Mouse (Mus musculus) hematopoietic stem cell, adult 5-6 weeks (primary cell): Measurements from ENCODE around the gene Arl11. TPM values are rescaled to one million over a fixed set of nuclear protein-coding genes. Genes with fewer than 3 reads are reported as not detected.

Experiments
- ATAC-seq, 2 experiments: fragments of 125-278 bp in 1 of 2; replicated peaks in 1 of 2; 2 replicates each; pipeline ENCODE4 v1.8.0; 2016 to 2017; ENCODE audit warnings: inconsistent platforms in 2 of 2, mild to moderate bottlenecking in 2 of 2, moderate number of reproducible peaks in 2 of 2, low read depth in 1 of 2, moderate TSS enrichment in 1 of 2; ENCODE audit not compliant: low FRiP score in 2 of 2, poor library complexity in 2 of 2, severe bottlenecking in 2 of 2, insufficient read depth in 1 of 2, low TSS enrichment in 1 of 2
- total RNA-seq: library from RNA; stranded (forward); fragments of 172-1452, 232-1000 nt; gene quantifications from 2 replicates; pipeline ENCODE4 v1.2.3, GENCODE M21; 2017

The Arl11 gene
- total RNA-seq: 7.5 and 12.6 TPM in 2 replicates

- ATAC-seq: peak; percentile 84 to 90
Observed at GRCm38 (mm10) chr14:61309593-61309992, at the start of gene Arl11. TSS of gene Arl11 (plus strand) at chr14:61309753.

GRCm38 (mm10) chr14:61267908-61268475 lies 41.6 kb upstream of the Arl11 start:
- ATAC-seq: no peak

- ATAC-seq: 0 out of 4 replicates have a peak, but pooled peaks of 1 of the 2 experiments have one; percentile 12
Observed at GRCm38 (mm10) chr14:61274414-61275198, 34.9 kb upstream of the Arl11 start.

- ATAC-seq: no peak
Observed at GRCm38 (mm10) chr14:61277285-61277684, 32.3 kb upstream of the Arl11 start.

- ATAC-seq: no peak
Observed at GRCm38 (mm10) chr14:61278676-61279300, 30.8 kb upstream of the Arl11 start.

- ATAC-seq: peak; percentile 74 to 81
Observed at GRCm38 (mm10) chr14:61288606-61289286, 20.8 kb upstream of the Arl11 start.

GRCm38 (mm10) chr14:61290664-61291063 lies 18.9 kb upstream of the Arl11 start:
- ATAC-seq: no peak

GRCm38 (mm10) chr14:61293884-61294737 lies 15.4 kb upstream of the Arl11 start:
- peak; percentile 63 to 77 for ATAC-seq

- ATAC-seq: peak; percentile 20 to 61; a peak in 1 of 4 replicates
Observed at GRCm38 (mm10) chr14:61294738-61295079, 14.8 kb upstream of the Arl11 start.

- no peak for ATAC-seq
Observed at GRCm38 (mm10) chr14:61299810-61300209, 9.7 kb upstream of the Arl11 start.

- no peak for ATAC-seq
Observed at GRCm38 (mm10) chr14:61301323-61301722, 8.2 kb upstream of the Arl11 start.

GRCm38 (mm10) chr14:61302428-61302827 lies 7.1 kb upstream of the Arl11 start:
- ATAC-seq: peak in 1 of 2 experiments; percentile 26; a peak in 1 of 4 replicates

GRCm38 (mm10) chr14:61303969-61304609 lies 5.5 kb upstream of the Arl11 start:
- no peak for ATAC-seq

GRCm38 (mm10) chr14:61310036-61310772 lies 651 bp downstream of the Arl11 start:
- ATAC-seq: peak; percentile 22 to 37; a peak in 2 of 4 replicates

- no peak for ATAC-seq
Observed at GRCm38 (mm10) chr14:61310963-61311362, 1.4 kb downstream of the Arl11 start.

GRCm38 (mm10) chr14:61316861-61317260 lies 7.3 kb downstream of the Arl11 start:
- ATAC-seq: peak; percentile 66 to 71; a peak in 2 of 4 replicates
